ENCODE assay signal across 13 mouse cellular contexts in genomic region chr7:126691676-126692075, GRCm38 (mm10).
"Had no signal": no experiment of that assay in that cellular context is flagged by ENCODE, and none has a peak within 500 bp of the region (broad histone marks: within the 10 kb centered on the region; RNA-seq: fewer than 3 reads in every experiment).

No protein-coding gene starts in this region.

- DNase-seq: lung, adult 18-20 months; lung, embryonic 14.5 days; lung, postnatal 10 days; lung, postnatal 4 days; right cerebral cortex, postnatal 14 days; thymus, adult 2 months; thymus, postnatal 25 days; thymus, postnatal 4 days had no signal

- H3K9me3 ChIP-seq: megakaryocyte, embryonic 14.5 days; midbrain, embryonic 13.5 days; midbrain, embryonic 15.5 days; neural tube, embryonic 12.5 days; stomach, embryonic 15.5 days had no signal

- H3K27me3 ChIP-seq: megakaryocyte, embryonic 14.5 days; midbrain, embryonic 13.5 days; midbrain, embryonic 15.5 days; neural tube, embryonic 12.5 days; stomach, embryonic 15.5 days had no signal

- ATAC-seq: midbrain, embryonic 13.5 days; midbrain, embryonic 15.5 days had no signal

- H3K4me3 ChIP-seq: midbrain, embryonic 13.5 days; midbrain, embryonic 15.5 days; neural tube, embryonic 12.5 days; stomach, embryonic 15.5 days had no signal
